Mouse (Mus musculus) mammary gland, adult 2 months (tissue): ENCODE data around the gene Hsfy2. TPM values are rescaled to one million over a fixed set of nuclear protein-coding genes. Genes with fewer than 3 reads are reported as not detected.

Experiments used
- polyA plus RNA-seq: library from polyadenylated mRNA; depleted of rRNA; stranded (reverse); fragments of >200 nt; gene quantifications from 2 replicates; pipeline ENCODE4 v1.2.3, GENCODE M21; 2012; ENCODE audit warnings: low replicate concordance; rRNA removed

The Hsfy2 gene
- polyA plus RNA-seq = not detected in 2 replicates

GRCm38 (mm10) chr1:56637335-56637734, at the start of gene Hsfy2:
Gene Hsfy2 (minus strand): TSS chr1:56637435.

